Mouse (Mus musculus) liver, adult 2 months (tissue): ENCODE measurements around the gene Galnt3. TPM values are rescaled to one million over a fixed set of nuclear protein-coding genes. Genes with fewer than 3 reads are reported as not detected.

Experiments
- DNase-seq: peaks from one replicate; pipeline ENCODE4 v3.0.0-alpha.2; 2011; ENCODE audit warnings: low read depth, low spot score; ENCODE audit errors: extremely low read depth
- H3K27ac ChIP-seq: fragments of 200-500 bp; replicated peaks from 2 replicates; pipeline ENCODE4 v1.5.1; 2012; ENCODE audit warnings: low read depth, mild to moderate bottlenecking, control low read depth, inconsistent platforms, low read length; ENCODE audit not compliant: insufficient read depth
- H3K27me3 ChIP-seq: fragments of 200-500 bp; 2 replicates; pipeline ENCODE4 v1.6.1; 2012; ENCODE audit warnings: mild to moderate bottlenecking, moderate library complexity, low read length, inconsistent platforms; ENCODE audit not compliant: control insufficient read depth, insufficient read depth
- H3K36me3 ChIP-seq: fragments of 200-500 bp; 2 replicates; pipeline ENCODE4 v1.6.1; 2012; ENCODE audit warnings: low read length, inconsistent platforms; ENCODE audit not compliant: control insufficient read depth, insufficient read depth
- H3K4me1 ChIP-seq: fragments of 200-500 bp; 2 replicates; pipeline ENCODE4 v1.6.1; 2011; ENCODE audit warnings: low read length; ENCODE audit not compliant: control insufficient read depth, insufficient read depth
- H3K4me3 ChIP-seq: fragments of 200-500 bp; 2 replicates; pipeline ENCODE4 v1.5.1; 2011; ENCODE audit warnings: low read depth, mild to moderate bottlenecking, control low read depth, low read length, moderate library complexity; ENCODE audit not compliant: insufficient read depth
- H3K79me2 ChIP-seq: fragments of 200-500 bp; 2 replicates; pipeline ENCODE4 v1.6.1; 2012; ENCODE audit warnings: inconsistent platforms, mild to moderate bottlenecking, low read length, moderate library complexity; ENCODE audit not compliant: control insufficient read depth, insufficient read depth
- H3K9ac ChIP-seq: fragments of 200-500 bp; 2 replicates; pipeline ENCODE4 v1.6.1; 2012; ENCODE audit warnings: low read depth, mild to moderate bottlenecking, control low read depth, inconsistent platforms, low read length
- CTCF ChIP-seq: fragments of 200-500 bp; IDR thresholded peaks from 2 replicates; pipeline ENCODE4 v1.5.1; 2011; ENCODE audit warnings: low read depth, low read length, control low read depth
- POLR2A ChIP-seq: fragments of 200-500 bp; IDR thresholded peaks from 2 replicates; pipeline ENCODE4 v1.6.1; 2011; ENCODE audit warnings: low read length, control low read depth; ENCODE audit not compliant: insufficient read depth; ENCODE audit errors: extremely low read depth
- WGBS: fragments of 180-500 bp; shearing (Covaris S2); methylation state at CpG from one replicate; pipeline ENCODE4 v1.1.7; 2018; 5-methylcytosine and 5-hydroxymethylcytosine counted together
- polyA plus RNA-seq: library from polyadenylated mRNA; depleted of rRNA; stranded (reverse); fragments of >200 nt; gene quantifications from 2 replicates; pipeline ENCODE4 v1.2.3, GENCODE M21; 2012
- total RNA-seq: library from RNA; depleted of rRNA; stranded (reverse); fragments of >200 nt; gene quantifications from 2 replicates; pipeline ENCODE4 v1.2.3, GENCODE M21; 2014

Galnt3 gene
- total and polyA plus RNA-seq, 2 experiments, result 0.06 to 0.28 TPM

DNA sequence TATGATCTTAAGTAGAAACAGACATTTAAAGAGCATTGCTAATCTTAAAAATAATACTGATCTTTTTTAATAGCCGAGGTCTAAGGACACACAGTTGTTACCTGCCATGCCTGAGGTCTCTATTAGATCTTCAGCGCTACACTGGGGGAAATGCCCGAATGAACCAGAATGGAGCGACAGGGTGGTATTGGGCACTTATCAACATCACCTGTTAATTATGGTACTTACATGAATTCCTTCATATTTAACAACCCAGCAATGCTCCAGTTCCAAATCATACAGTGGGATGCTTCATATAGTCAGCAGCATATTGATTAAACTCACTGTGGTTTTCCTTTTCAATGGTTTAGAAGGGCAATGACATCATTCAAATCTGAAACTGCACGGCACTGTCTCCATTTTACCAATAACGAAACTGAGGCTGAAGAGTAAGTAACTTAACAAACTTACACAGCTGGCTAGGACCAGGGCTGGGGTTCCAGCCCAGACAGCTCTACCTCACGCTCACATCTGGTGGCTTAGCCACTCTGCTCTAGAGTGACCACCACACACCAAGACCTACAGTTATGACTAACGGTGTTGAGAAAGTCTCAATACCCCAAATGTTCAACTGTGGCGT is 23.0 kb downstream of the Galnt3 start:
- no peaks in the 10 kb centered on the region for H3K36me3 ChIP-seq
- TF ChIP-seq CTCF, result no peak
- no peak for TF ChIP-seq POLR2A
- no peaks in the 10 kb centered on the region for H3K27me3 ChIP-seq
- DNase-seq, result no peak
- WGBS, result 95% methylated on average over 9 of the region's 9 CpGs
- H3K9ac ChIP-seq, result no peak overlapping the region
- no peak overlapping the region for H3K4me3 ChIP-seq
- H3K27ac ChIP-seq, result no peak overlapping the region
- H3K4me1 ChIP-seq, result no peaks in the 10 kb centered on the region
- no peaks in the 10 kb centered on the region for H3K79me2 ChIP-seq

DNA sequence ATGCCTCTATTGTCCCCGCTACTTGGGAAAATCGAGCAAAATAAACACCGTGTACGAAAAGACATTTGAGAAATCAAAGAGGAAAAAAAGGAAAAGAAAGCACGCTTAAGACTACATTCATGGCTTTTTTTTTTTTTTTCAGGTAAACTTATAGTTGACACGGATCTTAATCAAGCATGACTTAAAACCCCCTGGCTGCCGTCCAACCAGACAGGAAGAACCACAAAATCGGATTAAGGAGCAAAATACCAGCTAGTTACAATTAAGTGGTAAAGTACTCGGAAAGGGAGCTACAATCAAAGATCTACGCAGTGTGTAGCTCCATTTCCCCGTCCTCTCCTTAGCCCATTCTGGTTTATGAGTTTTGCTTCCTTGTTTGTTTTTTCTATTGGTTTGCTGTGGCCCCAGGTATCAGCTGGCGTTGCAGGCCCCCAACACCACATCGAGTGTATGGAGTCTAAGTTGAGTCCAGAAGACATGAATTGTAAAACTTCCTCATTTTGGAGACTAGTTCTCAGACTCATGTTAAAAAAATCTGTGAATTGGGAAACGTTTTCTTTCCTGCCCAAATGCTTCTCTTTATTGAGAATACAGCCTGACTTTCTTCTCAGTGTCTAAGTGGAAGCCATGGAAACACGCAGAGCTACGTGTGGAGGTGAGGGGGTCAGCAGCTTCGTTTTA is 24.0 kb downstream of the Galnt3 start:
- no peak overlapping the region for H3K9ac ChIP-seq
- DNase-seq, result no peak
- no peaks in the 10 kb centered on the region for H3K27me3 ChIP-seq
- no peaks in the 10 kb centered on the region for H3K36me3 ChIP-seq
- 82% methylated on average over 17 of the region's 17 CpGs for WGBS
- no peak overlapping the region for H3K27ac ChIP-seq
- H3K4me3 ChIP-seq, result no peak overlapping the region
- TF ChIP-seq POLR2A, result no peak
- no peak for TF ChIP-seq CTCF
- H3K79me2 ChIP-seq, result no peaks in the 10 kb centered on the region
- H3K4me1 ChIP-seq, result no peaks in the 10 kb centered on the region

DNA sequence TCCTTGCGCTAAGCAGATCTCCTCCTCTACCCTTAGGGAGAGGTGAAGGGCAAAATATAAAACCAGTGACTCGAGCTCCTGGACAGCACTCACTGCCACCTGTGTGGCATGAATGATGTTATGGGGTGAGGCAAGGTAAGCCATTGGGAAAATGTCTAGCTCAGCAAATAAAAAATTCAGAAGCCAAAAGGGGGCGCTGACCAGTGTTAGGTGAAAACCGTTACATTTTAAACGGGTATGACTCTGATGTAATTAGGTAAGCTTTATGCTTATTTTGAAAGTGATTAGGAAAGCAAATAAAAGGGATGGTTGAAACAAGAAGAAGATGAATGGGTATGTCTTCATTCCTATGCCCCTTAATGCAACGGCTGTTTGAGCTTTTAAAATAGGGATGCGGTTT is 24.6 kb downstream of the Galnt3 start:
- Histone ChIP-seq H3K9ac (no peak overlapping the region), H3K4me1 (no peaks in the 10 kb centered on the region), H3K36me3 (no peaks in the 10 kb centered on the region), H3K79me2 (no peaks in the 10 kb centered on the region), H3K27me3 (no peaks in the 10 kb centered on the region), H3K27ac (no peak overlapping the region), H3K4me3 (no peak overlapping the region)
- TF ChIP-seq POLR2A (no peak), CTCF (no peak)
- 90% methylated on average over 7 of the region's 7 CpGs for WGBS
- no peak for DNase-seq

DNA sequence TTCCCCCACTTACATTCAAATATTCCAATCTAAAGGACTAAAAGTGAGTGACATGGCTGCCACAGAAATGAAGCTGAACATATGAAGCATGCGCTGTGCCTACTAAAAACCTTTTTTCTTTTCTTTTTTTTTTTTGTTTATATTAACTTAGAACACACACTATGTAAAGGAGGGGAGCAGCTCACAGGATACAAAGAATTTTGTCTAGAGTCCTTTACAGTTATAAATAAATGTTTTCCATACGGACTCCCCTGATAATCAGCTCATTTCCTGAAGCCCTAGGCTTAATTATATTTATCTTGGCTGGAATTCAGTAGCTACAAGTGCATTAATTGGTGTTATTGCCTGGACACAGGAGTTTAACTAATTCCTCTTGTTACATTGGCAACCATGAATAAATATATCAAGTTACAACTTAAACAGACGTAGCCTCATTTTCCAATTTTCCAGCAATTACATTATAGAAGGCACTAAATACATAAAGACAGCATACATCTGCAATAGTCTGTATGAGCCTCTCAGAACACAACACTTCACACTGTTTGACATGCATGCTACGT is 30.1 kb downstream of the Galnt3 start:
- 73% methylated on average over 4 of the region's 4 CpGs for WGBS
- Histone ChIP-seq H3K4me3 (no peak overlapping the region), H3K9ac (no peak overlapping the region), H3K36me3 (no peaks in the 10 kb centered on the region), H3K27ac (no peak overlapping the region), H3K4me1 (no peaks in the 10 kb centered on the region), H3K27me3 (no peaks in the 10 kb centered on the region), H3K79me2 (no peaks in the 10 kb centered on the region)
- DNase-seq, result no peak
- TF ChIP-seq POLR2A, result no peak

DNA sequence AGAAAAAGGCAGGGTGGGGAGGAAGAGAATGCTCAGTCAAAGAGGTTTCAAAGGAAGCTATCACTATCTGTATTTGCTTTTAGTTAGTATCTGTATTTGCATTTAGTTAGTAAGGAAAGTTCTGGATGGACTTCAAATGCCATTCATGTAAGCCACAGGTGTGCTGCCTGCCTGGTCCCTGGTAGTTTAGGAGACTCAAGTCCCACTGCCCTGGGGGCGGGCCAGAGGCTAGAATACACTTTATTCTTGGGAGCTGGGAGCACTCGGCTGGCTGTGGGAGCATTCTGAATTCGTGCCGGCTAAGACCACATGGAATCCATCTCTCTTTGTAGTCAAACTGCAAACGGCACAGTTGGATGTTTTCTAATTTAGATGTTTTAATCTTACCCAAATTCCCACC is 33.5 kb downstream of the Galnt3 start:
- Histone ChIP-seq H3K79me2 (no peaks in the 10 kb centered on the region), H3K4me1 (no peaks in the 10 kb centered on the region), H3K27me3 (no peaks in the 10 kb centered on the region), H3K9ac (no peak overlapping the region), H3K27ac (no peak overlapping the region), H3K36me3 (no peaks in the 10 kb centered on the region), H3K4me3 (no peak overlapping the region)
- WGBS, result 35% methylated on average over 5 of the region's 5 CpGs
- DNase-seq, result no peak
- no peak for TF ChIP-seq CTCF
- TF ChIP-seq POLR2A, result no peak

DNA sequence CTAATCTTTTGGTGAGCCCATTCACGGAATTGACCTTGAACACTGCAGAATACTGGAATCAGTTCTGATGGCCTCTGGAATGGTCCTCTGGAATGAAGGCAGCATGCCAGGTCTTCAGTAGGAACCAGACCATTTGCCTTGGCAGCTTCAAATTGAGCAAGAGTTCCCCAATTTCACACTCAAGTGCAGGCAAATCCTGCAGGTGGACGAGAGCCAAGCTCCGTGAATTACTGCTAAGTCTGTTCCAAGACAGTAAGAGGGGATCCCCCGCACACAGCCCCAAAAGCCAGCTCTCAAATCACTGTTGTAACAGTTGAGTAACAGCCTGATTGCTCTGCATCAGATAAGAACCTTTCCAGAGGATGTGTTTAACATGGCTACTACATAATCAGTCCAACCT is 42.9 kb downstream of the Galnt3 start:
- no peak for TF ChIP-seq POLR2A
- TF ChIP-seq CTCF, result no peak
- no peaks in the 10 kb centered on the region for H3K79me2 ChIP-seq
- no peaks in the 10 kb centered on the region for H3K36me3 ChIP-seq
- H3K27me3 ChIP-seq, result no peaks in the 10 kb centered on the region
- DNase-seq, result peak; percentile 1
- WGBS, result 63% methylated on average over 4 of the region's 4 CpGs
- H3K4me3 ChIP-seq, result no peak overlapping the region
- no peak overlapping the region for H3K27ac ChIP-seq
- no peaks in the 10 kb centered on the region for H3K4me1 ChIP-seq
- no peak overlapping the region for H3K9ac ChIP-seq
